In genomic region chr4:118092784-118093457, GRCm38 (mm10) we compare ENCODE assay signal across 31 mouse cellular contexts.
"Had no signal": no experiment of that assay in that cellular context is flagged by ENCODE, and none has a peak within 500 bp of the region (broad histone marks: within the 10 kb centered on the region; RNA-seq: fewer than 3 reads in every experiment).

No protein-coding gene starts in this region.

- H3K4me1 ChIP-seq: heart, embryonic 15.5 days; hindbrain, embryonic 15.5 days; kidney, embryonic 15.5 days had no signal

- H3K4me3 ChIP-seq: heart, adult 2 months; heart, embryonic 10.5 days; heart, embryonic 12.5 days; heart, embryonic 13.5 days; heart, embryonic 15.5 days; hindbrain, embryonic 10.5 days; hindbrain, embryonic 12.5 days; hindbrain, embryonic 13.5 days; hindbrain, embryonic 15.5 days; kidney, embryonic 15.5 days; layer of hippocampus, adult 2 months; left cerebral cortex, adult 2 months had no signal

- H3K4me2 ChIP-seq: heart, embryonic 11.5 days; heart, embryonic 12.5 days; heart, embryonic 13.5 days; heart, embryonic 15.5 days; hindbrain, embryonic 12.5 days; hindbrain, embryonic 13.5 days; hindbrain, embryonic 14.5 days; hindbrain, embryonic 15.5 days; kidney, embryonic 15.5 days had no signal

- H3K9ac ChIP-seq: heart, embryonic 12.5 days; heart, embryonic 13.5 days; heart, embryonic 15.5 days; hindbrain, embryonic 12.5 days; hindbrain, embryonic 13.5 days; hindbrain, embryonic 14.5 days; hindbrain, embryonic 15.5 days; kidney, embryonic 15.5 days had no signal

- H3K9me3 ChIP-seq: heart, embryonic 10.5 days; heart, embryonic 13.5 days; heart, embryonic 15.5 days; hindbrain, embryonic 10.5 days; hindbrain, embryonic 12.5 days; hindbrain, embryonic 13.5 days; hindbrain, embryonic 15.5 days; kidney, embryonic 15.5 days had no signal

- H3K27ac ChIP-seq: heart, adult 2 months; heart, embryonic 10.5 days; heart, embryonic 13.5 days; heart, embryonic 15.5 days; hindbrain, embryonic 10.5 days; hindbrain, embryonic 12.5 days; hindbrain, embryonic 13.5 days; hindbrain, embryonic 14.5 days; hindbrain, embryonic 15.5 days; hindbrain, postnatal 0 days; kidney, embryonic 15.5 days; kidney, postnatal 0 days; layer of hippocampus, adult 2 months; left cerebral cortex, adult 2 months had no signal

- H3K27me3 ChIP-seq: heart, embryonic 12.5 days; heart, embryonic 13.5 days; heart, embryonic 15.5 days; hindbrain, embryonic 12.5 days; hindbrain, embryonic 13.5 days; hindbrain, embryonic 15.5 days; kidney, embryonic 15.5 days had no signal

- H3K36me3 ChIP-seq: heart, embryonic 10.5 days; heart, embryonic 13.5 days; heart, embryonic 15.5 days; hindbrain, embryonic 12.5 days; hindbrain, embryonic 15.5 days had no signal

- DNase-seq: heart, adult 2 months; heart, postnatal 10 days; heart, postnatal 14 days; heart, postnatal 36 days; heart, postnatal 4 days; kidney, adult 11 months; kidney, adult 18-20 months; kidney, adult 2 months; kidney, adult 8-10 months; kidney, adult 9 months; kidney, postnatal 10 days; kidney, postnatal 25 days; kidney, postnatal 4 days; layer of hippocampus, adult 9-11 months; layer of hippocampus, postnatal 36 days had no signal

- ATAC-seq: hindbrain, embryonic 16.5 days; hindbrain, postnatal 0 days had no signal
